Mouse (Mus musculus): ENCODE data around the gene Trmt1. TPM values are rescaled to one million over a fixed set of nuclear protein-coding genes. Genes with fewer than 3 reads are reported as not detected.

Gene Trmt1
- total RNA-seq, 2 experiments from 2014 or later = 84.5 to 124 TPM

GRCm38 (mm10) chr8:84722850-84723570 is 36.9 kb downstream of the Trmt1 start, which contains the start of gene G430095P16Rik:
Gene G430095P16Rik, plus strand, starts transcription at chr8:84723007.
- intact Hi-C loops (cut with DNase I) = no loop called here
- DNase-seq (ENCODE audit: low spot score in 2 of 2) = peak; percentile 68 to 75

GRCm38 (mm10) chr8:84723571-84723900 is 37.4 kb downstream of the Trmt1 start:
- DNase-seq (ENCODE audit: low spot score in 2 of 2) = no peak
- intact Hi-C loops (cut with DNase I) = no loop called here

GRCm38 (mm10) chr8:84724683-84725082 is 38.6 kb downstream of the Trmt1 start:
- DNase-seq (ENCODE audit: low spot score in 2 of 2) = no peak
- intact Hi-C loops (cut with DNase I) = no loop called here

GRCm38 (mm10) chr8:84725246-84725940 is 39.3 kb downstream of the Trmt1 start:
- intact Hi-C loops (cut with DNase I) = no loop called here
- no peak for DNase-seq (ENCODE audit: low spot score in 2 of 2)

- DNase-seq (ENCODE audit: low spot score in 2 of 2) = no peak
Observed at GRCm38 (mm10) chr8:84725941-84726259, 39.8 kb downstream of the Trmt1 start.

GRCm38 (mm10) chr8:84728474-84728873 is 42.4 kb downstream of the Trmt1 start:
- DNase-seq (ENCODE audit: low spot score in 2 of 2) = no peak
- intact Hi-C loops (cut with DNase I) = no loop called here

More at GRCm38 (mm10) chr8:84725941-84726259, 39.8 kb downstream of the Trmt1 start:
- intact Hi-C loops (cut with DNase I) = no loop called here

GRCm38 (mm10) chr8:84729921-84730362 is 43.8 kb downstream of the Trmt1 start:
- DNase-seq (ENCODE audit: low spot score in 2 of 2) = no peak
- intact Hi-C loops (cut with DNase I) = no loop called here

- no peak for DNase-seq (ENCODE audit: low spot score in 2 of 2)
- intact Hi-C loops (cut with DNase I) = no loop called here
Observed at GRCm38 (mm10) chr8:84730541-84731370, 44.6 kb downstream of the Trmt1 start.

- intact Hi-C loops (cut with DNase I) = no loop called here
- DNase-seq (ENCODE audit: low spot score in 2 of 2) = no peak
Observed at GRCm38 (mm10) chr8:84731371-84732177, 45.5 kb downstream of the Trmt1 start.

- no peak for DNase-seq (ENCODE audit: low spot score in 2 of 2)
- intact Hi-C loops (cut with DNase I) = no loop called here
Observed at GRCm38 (mm10) chr8:84732545-84732944, 46.4 kb downstream of the Trmt1 start.

GRCm38 (mm10) chr8:84732996-84733395 is 46.9 kb downstream of the Trmt1 start:
- intact Hi-C loops (cut with DNase I) = no loop called here
- no peak for DNase-seq (ENCODE audit: low spot score in 2 of 2)

GRCm38 (mm10) chr8:84733959-84734358 is 47.9 kb downstream of the Trmt1 start:
- intact Hi-C loops (cut with DNase I) = no loop called here

GRCm38 (mm10) chr8:84734680-84735079 is 48.6 kb downstream of the Trmt1 start:
- DNase-seq (ENCODE audit: low spot score in 2 of 2) = no peak
- intact Hi-C loops (cut with DNase I) = no loop called here

More at GRCm38 (mm10) chr8:84733959-84734358, 47.9 kb downstream of the Trmt1 start:
- DNase-seq (ENCODE audit: low spot score in 2 of 2) = no peak

GRCm38 (mm10) chr8:84735597-84735996 is 49.5 kb downstream of the Trmt1 start:
- no peak for DNase-seq (ENCODE audit: low spot score in 2 of 2)
- intact Hi-C loops (cut with DNase I) = no loop called here

GRCm38 (mm10) chr8:84736521-84736920 is 50.4 kb downstream of the Trmt1 start:
- DNase-seq (ENCODE audit: low spot score in 2 of 2) = no peak
- intact Hi-C loops (cut with DNase I) = loop anchor here (2.0 kb wide), 1 partner anchor 74 kb away; no protein-coding TSS in a partner anchor

GRCm38 (mm10) chr8:84737608-84738007 is 51.5 kb downstream of the Trmt1 start:
- intact Hi-C loops (cut with DNase I) = loop anchor here (2.0 kb wide), 1 partner anchor 73 kb away; no protein-coding TSS in a partner anchor
- peak in 1 of 2 experiments; percentile 73 for DNase-seq (ENCODE audit: low spot score in 2 of 2)

GRCm38 (mm10) chr8:84738266-84738665 is 52.2 kb downstream of the Trmt1 start:
- intact Hi-C loops (cut with DNase I) = no loop called here

GRCm38 (mm10) chr8:84738715-84739400 is 52.8 kb downstream of the Trmt1 start:
- intact Hi-C loops (cut with DNase I) = no loop called here
- DNase-seq (ENCODE audit: low spot score in 2 of 2) = no peak

More at GRCm38 (mm10) chr8:84738266-84738665, 52.2 kb downstream of the Trmt1 start:
- DNase-seq (ENCODE audit: low spot score in 2 of 2) = no peak

GRCm38 (mm10) chr8:84739401-84739742 is 53.3 kb downstream of the Trmt1 start:
- intact Hi-C loops (cut with DNase I) = no loop called here
- DNase-seq (ENCODE audit: low spot score in 2 of 2) = no peak
